Mouse (Mus musculus) intestine, postnatal 0 days (tissue): ENCODE measurements around the gene Bola2. TPM values are rescaled to one million over a fixed set of nuclear protein-coding genes. Genes with fewer than 3 reads are reported as not detected.

Experiments
- ATAC-seq: fragments of 200-750 bp; cut with Nextera tagmentation; 2 replicates; pipeline ENCODE4 v1.8.0; 2017; ENCODE audit warnings: mild to moderate bottlenecking, moderate TSS enrichment, moderate library complexity
- H3K27ac ChIP-seq: fragments of 300-500 bp; sonication (generic); 2 replicates; pipeline ENCODE4 v1.5.1; 2014; ENCODE audit warnings: mild to moderate bottlenecking, low read depth, low read length, moderate library complexity
- H3K27me3 ChIP-seq: fragments of 300-500 bp; sonication (generic); replicated peaks from 2 replicates; pipeline ENCODE4 v1.6.1; 2014; ENCODE audit warnings: low read length, mixed read lengths; ENCODE audit not compliant: control insufficient read depth, insufficient read depth
- H3K36me3 ChIP-seq: fragments of 300-500 bp; sonication (generic); 2 replicates; pipeline ENCODE4 v1.6.1; 2014; ENCODE audit warnings: mild to moderate bottlenecking, moderate library complexity; ENCODE audit not compliant: control insufficient read depth, insufficient read depth
- H3K4me1 ChIP-seq: fragments of 300-500 bp; sonication (generic); replicated peaks from 2 replicates; pipeline ENCODE4 v1.6.1; 2014; ENCODE audit warnings: antibody characterized with exemption, low read length, mixed read lengths; ENCODE audit not compliant: control insufficient read depth, insufficient read depth
- H3K4me2 ChIP-seq: fragments of 300-500 bp; sonication (generic); replicated peaks from 2 replicates; pipeline ENCODE4 v1.6.1; 2014; ENCODE audit warnings: low read depth, mild to moderate bottlenecking, moderate library complexity
- H3K4me3 ChIP-seq: fragments of 300-500 bp; sonication (generic); 2 replicates; pipeline ENCODE4 v1.5.1; 2014; ENCODE audit warnings: low read depth, low read length
- H3K9ac ChIP-seq: fragments of 300-500 bp; sonication (generic); 2 replicates; pipeline ENCODE4 v1.6.1; 2014; ENCODE audit warnings: mild to moderate bottlenecking, low read depth, low read length
- H3K9me3 ChIP-seq: fragments of 300-500 bp; sonication (generic); 2 replicates; pipeline ENCODE4 v1.6.1; 2016; ENCODE audit warnings: mixed run types; ENCODE audit not compliant: control insufficient read depth
- CTCF ChIP-seq: sonication (generic); IDR thresholded peaks from 2 replicates; pipeline ENCODE4 v1.5.1; 2016; ENCODE audit warnings: low read depth, mild to moderate bottlenecking, control low read depth, antibody characterized with exemption, moderate library complexity
- WGBS: fragments of 180-500 bp; shearing (Covaris S2); extraction: QIAGEN DNeasy Blood & Tissue Kit; methylation state at CpG from one replicate; pipeline ENCODE4 v1.1.7; 2014; 5-methylcytosine and 5-hydroxymethylcytosine counted together
- polyA plus RNA-seq: library from polyadenylated mRNA; unstranded; fragments of >200 nt; fragmentation: Nextera tagmentation; extraction: Ambion mirVana; gene quantifications from 2 replicates; pipeline ENCODE4 v1.2.1, GENCODE M21; 2015

The Bola2 gene
- polyA plus RNA-seq, 1 experiment from 2014 or later = 80.4 TPM

- no peaks in the 10 kb centered on the region; the same call in 1 of the 2 replicates for H3K36me3 ChIP-seq
- WGBS = 90% methylated on average over 3 of the region's 3 CpGs
- no peak overlapping the region for H3K4me3 ChIP-seq
- TF ChIP-seq CTCF = no peak
- no peak overlapping the region for H3K4me2 ChIP-seq
- no peaks in the 10 kb centered on the region for H3K4me1 ChIP-seq
- H3K27me3 ChIP-seq = no peaks in the 10 kb centered on the region
- no peak overlapping the region for H3K9ac ChIP-seq
- ATAC-seq = no peak
- H3K9me3 ChIP-seq = no peaks in the 10 kb centered on the region
- no peak overlapping the region for H3K27ac ChIP-seq
Measured at GRCm38 (mm10) chr7:126655695-126656094, 39.5 kb upstream of the Bola2 start.

GRCm38 (mm10) chr7:126657522-126657921, 37.7 kb upstream of the Bola2 start:
- peaks cover 7% of the 10 kb centered on the region for H3K36me3 ChIP-seq
- H3K9ac ChIP-seq = no peak overlapping the region
- H3K4me3 ChIP-seq = no peak overlapping the region
- no peak overlapping the region for H3K27ac ChIP-seq
- WGBS = 41% methylated on average over 1 of the region's 1 CpGs
- no peak for TF ChIP-seq CTCF
- H3K27me3 ChIP-seq = no peaks in the 10 kb centered on the region
- no peak overlapping the region for H3K4me2 ChIP-seq
- ATAC-seq = no peak
- H3K9me3 ChIP-seq = no peaks in the 10 kb centered on the region
- no peaks in the 10 kb centered on the region for H3K4me1 ChIP-seq

- WGBS = 88% methylated on average over 3 of the region's 3 CpGs
- Histone ChIP-seq H3K4me2 (no peak overlapping the region), H3K27me3 (no peaks in the 10 kb centered on the region), H3K4me3 (no peak overlapping the region), H3K4me1 (0 out of 2 replicates have a peak, but pooled peaks cover 5% of the 10 kb centered on the region), H3K27ac (no peak overlapping the region), H3K9ac (no peak overlapping the region), H3K9me3 (no peaks in the 10 kb centered on the region), H3K36me3 (peaks cover 9% of the 10 kb centered on the region)
- no peak for TF ChIP-seq CTCF
- no peak for ATAC-seq
Measured at GRCm38 (mm10) chr7:126659771-126660170, 35.4 kb upstream of the Bola2 start.

- Histone ChIP-seq H3K27me3 (no peaks in the 10 kb centered on the region), H3K36me3 (peaks cover 19% of the 10 kb centered on the region), H3K4me3 (no peak overlapping the region), H3K4me1 (peaks cover 9% of the 10 kb centered on the region; the same call in 1 of the 2 replicates), H3K9me3 (no peaks in the 10 kb centered on the region), H3K4me2 (no peak overlapping the region), H3K9ac (no peak overlapping the region), H3K27ac (peak overlapping the region; percentile 28; the same call in 1 of the 2 replicates)
- no peak for ATAC-seq
- 58% methylated on average over 8 of the region's 8 CpGs for WGBS
- TF ChIP-seq CTCF = no peak
Measured at GRCm38 (mm10) chr7:126663646-126664045, 31.6 kb upstream of the Bola2 start.

GRCm38 (mm10) chr7:126665269-126665668, 29.9 kb upstream of the Bola2 start:
- H3K36me3 ChIP-seq = peaks cover 20% of the 10 kb centered on the region
- 73% methylated on average over 3 of the region's 3 CpGs for WGBS
- ATAC-seq = peak; percentile 14; the same call in 1 of the 2 replicates

GRCm38 (mm10) chr7:126667495-126668090, 27.6 kb upstream of the Bola2 start:
- H3K4me1 ChIP-seq = peaks cover 9% of the 10 kb centered on the region; the same call in 1 of the 2 replicates
- H3K36me3 ChIP-seq = peaks cover 32% of the 10 kb centered on the region; the same call in 1 of the 2 replicates
- 55% methylated on average over 9 of the region's 9 CpGs for WGBS
- H3K27ac ChIP-seq = peak overlapping the region; percentile 1; the same call in 1 of the 2 replicates
- no peaks in the 10 kb centered on the region for H3K27me3 ChIP-seq
- no peaks in the 10 kb centered on the region for H3K9me3 ChIP-seq
- H3K4me2 ChIP-seq = no peak overlapping the region
- no peak for TF ChIP-seq CTCF
- no peak for ATAC-seq
- no peak overlapping the region for H3K9ac ChIP-seq
- no peak overlapping the region for H3K4me3 ChIP-seq

More at GRCm38 (mm10) chr7:126665269-126665668, 29.9 kb upstream of the Bola2 start:
- Histone ChIP-seq H3K4me2 (no peak overlapping the region), H3K4me1 (peaks cover 9% of the 10 kb centered on the region; the same call in 1 of the 2 replicates), H3K27ac (no peak overlapping the region; the same call in 1 of the 2 replicates), H3K4me3 (no peak overlapping the region), H3K9me3 (no peaks in the 10 kb centered on the region), H3K27me3 (no peaks in the 10 kb centered on the region), H3K9ac (no peak overlapping the region)
- no peak for TF ChIP-seq CTCF
